Mouse (Mus musculus): ENCODE results near the gene Matk. TPM values are rescaled to one million over a fixed set of nuclear protein-coding genes. Genes with fewer than 3 reads are reported as not detected.

Matk gene
- polyA plus RNA-seq, 1 experiment from 2014 or later, result 0.66 TPM

DNA sequence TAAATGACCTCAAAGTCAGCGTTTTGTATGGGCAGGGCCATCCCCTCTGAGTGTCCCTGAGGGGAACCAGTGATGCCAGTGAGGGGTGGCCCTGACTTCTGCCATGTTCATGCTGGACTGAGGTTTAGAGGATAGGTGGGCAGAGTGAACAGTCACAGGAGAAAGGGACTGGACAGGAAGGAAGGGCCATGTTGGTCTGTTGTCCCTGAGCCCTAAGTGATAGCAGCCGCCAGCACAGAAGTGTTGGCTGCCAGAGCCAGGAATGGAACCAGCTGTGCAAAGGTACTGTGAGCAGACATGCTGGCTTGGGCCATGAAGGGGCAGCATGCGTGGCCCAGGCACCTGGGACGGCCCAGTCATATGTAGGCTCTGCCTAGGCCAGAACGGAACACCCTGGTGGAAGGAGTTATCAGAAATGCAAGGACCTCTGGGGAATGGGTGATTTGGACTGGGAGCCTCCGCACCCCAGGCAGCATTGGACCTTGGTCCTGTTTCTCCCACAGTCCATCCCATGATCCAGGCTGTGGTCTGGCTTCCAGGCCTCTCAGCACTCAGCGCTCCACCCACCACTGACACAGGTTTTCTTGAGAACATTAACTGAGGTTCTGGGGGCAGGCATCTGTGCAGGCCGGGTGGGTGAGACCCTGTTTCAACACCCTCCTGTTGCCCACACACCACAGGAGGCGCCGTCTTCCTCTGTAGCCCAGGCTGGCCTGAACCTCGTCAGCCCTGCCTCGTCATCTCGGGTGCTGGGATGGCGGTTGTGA, 47.0 kb downstream of the Matk start:
- peak; percentile 46; the same call in 1 of the 2 replicates for ATAC-seq
- WGBS, result 66% methylated on average over 14 of the region's 14 CpGs
- peak overlapping the region; percentile 18; the same call in 1 of the 2 replicates for H3K4me2 ChIP-seq (replicated peaks; ENCODE audit: low read depth)
- H3K27ac ChIP-seq (ENCODE audit: low read depth, low read length), result peak overlapping the region; percentile 70
- H3K9me3 ChIP-seq (ENCODE audit: control insufficient read depth), result no peaks in the 10 kb centered on the region
- H3K4me3 ChIP-seq (ENCODE audit: low read depth, low read length), result no peak overlapping the region
- no peaks in the 10 kb centered on the region for H3K27me3 ChIP-seq (replicated peaks; ENCODE audit: control insufficient read depth, insufficient read depth, low read length)
- H3K4me1 ChIP-seq (replicated peaks; ENCODE audit: control insufficient read depth, insufficient read depth, low read length), result peaks cover 33% of the 10 kb centered on the region; the same call in 1 of the 2 replicates
- H3K9ac ChIP-seq (ENCODE audit: low read depth, low read length), result 0 out of 2 replicates have a peak overlapping the region, but pooled peaks have one; percentile 1
- TF ChIP-seq CTCF (IDR thresholded peaks at IDR 0.05; ENCODE audit: low read depth), result 0 out of 2 replicates have a peak, but pooled peaks have one; percentile 14
- H3K36me3 ChIP-seq (ENCODE audit: control insufficient read depth, insufficient read depth), result 0 out of 2 replicates have a peak, but pooled peaks cover 4% of the 10 kb centered on the region

- Histone ChIP-seq H3K27me3 (replicated peaks; ENCODE audit: control insufficient read depth, insufficient read depth, low read length) (no peaks in the 10 kb centered on the region), H3K4me1 (replicated peaks; ENCODE audit: control insufficient read depth, insufficient read depth, low read length) (peaks cover 33% of the 10 kb centered on the region; the same call in 1 of the 2 replicates), H3K27ac (ENCODE audit: low read depth, low read length) (peak overlapping the region; percentile 70), H3K9me3 (ENCODE audit: control insufficient read depth) (no peaks in the 10 kb centered on the region), H3K36me3 (ENCODE audit: control insufficient read depth, insufficient read depth) (0 out of 2 replicates have a peak, but pooled peaks cover 4% of the 10 kb centered on the region), H3K4me3 (ENCODE audit: low read depth, low read length) (no peak overlapping the region), H3K9ac (ENCODE audit: low read depth, low read length) (0 out of 2 replicates have a peak overlapping the region, but pooled peaks have one; percentile 1), H3K4me2 (replicated peaks; ENCODE audit: low read depth) (peak overlapping the region; percentile 18)
- peak; percentile 50 for ATAC-seq
- TF ChIP-seq CTCF (IDR thresholded peaks at IDR 0.05; ENCODE audit: low read depth), result no peak
- 66% methylated on average over 9 of the region's 9 CpGs for WGBS
Measured at GRCm38 (mm10) chr10:81300352-81300907, 47.7 kb downstream of the Matk start.

GRCm38 (mm10) chr10:81301321-81301720, 48.6 kb downstream of the Matk start:
- Histone ChIP-seq H3K9me3 (ENCODE audit: control insufficient read depth) (no peaks in the 10 kb centered on the region), H3K9ac (ENCODE audit: low read depth, low read length) (no peak overlapping the region), H3K4me2 (replicated peaks; ENCODE audit: low read depth) (no peak overlapping the region), H3K27me3 (replicated peaks; ENCODE audit: control insufficient read depth, insufficient read depth, low read length) (no peaks in the 10 kb centered on the region), H3K4me1 (replicated peaks; ENCODE audit: control insufficient read depth, insufficient read depth, low read length) (peaks cover 33% of the 10 kb centered on the region; the same call in 1 of the 2 replicates), H3K36me3 (ENCODE audit: control insufficient read depth, insufficient read depth) (peaks cover 12% of the 10 kb centered on the region), H3K4me3 (ENCODE audit: low read depth, low read length) (no peak overlapping the region), H3K27ac (ENCODE audit: low read depth, low read length) (no peak overlapping the region)
- TF ChIP-seq CTCF (IDR thresholded peaks at IDR 0.05; ENCODE audit: low read depth), result no peak
- ATAC-seq, result no peak
- WGBS, result 76% methylated on average over 9 of the region's 9 CpGs

DNA sequence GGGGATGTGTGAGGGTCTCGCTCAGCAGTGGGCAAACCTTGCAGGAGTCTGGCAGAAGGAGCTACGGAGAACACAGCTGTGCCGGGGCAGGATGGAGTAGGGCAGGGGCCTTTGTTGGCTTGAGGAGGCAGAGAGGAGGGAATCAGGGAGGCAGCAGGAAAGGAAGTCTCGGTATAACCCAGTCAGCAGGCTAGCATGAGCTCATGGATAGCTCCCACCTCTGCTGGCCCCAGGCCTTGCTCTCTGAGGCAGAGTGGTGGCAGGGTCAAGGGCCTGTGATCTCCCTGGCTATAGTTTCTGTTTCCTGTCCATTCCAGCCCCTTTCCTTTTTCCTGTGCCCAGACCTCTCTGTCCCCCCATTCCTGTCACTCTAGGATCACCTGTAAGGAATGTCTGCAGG, 49.6 kb downstream of the Matk start:
- H3K36me3 ChIP-seq (ENCODE audit: control insufficient read depth, insufficient read depth), result peaks cover 21% of the 10 kb centered on the region
- no peak overlapping the region for H3K9ac ChIP-seq (ENCODE audit: low read depth, low read length)
- H3K27ac ChIP-seq (ENCODE audit: low read depth, low read length), result peak overlapping the region; percentile 52; the same call in 1 of the 2 replicates
- no peak for TF ChIP-seq CTCF (IDR thresholded peaks at IDR 0.05; ENCODE audit: low read depth)
- no peak overlapping the region for H3K4me3 ChIP-seq (ENCODE audit: low read depth, low read length)
- H3K27me3 ChIP-seq (replicated peaks; ENCODE audit: control insufficient read depth, insufficient read depth, low read length), result no peaks in the 10 kb centered on the region
- no peak for ATAC-seq
- peaks cover 28% of the 10 kb centered on the region; the same call in 1 of the 2 replicates for H3K4me1 ChIP-seq (replicated peaks; ENCODE audit: control insufficient read depth, insufficient read depth, low read length)
- H3K4me2 ChIP-seq (replicated peaks; ENCODE audit: low read depth), result peak overlapping the region; percentile 48
- 65% methylated on average over 4 of the region's 4 CpGs for WGBS
- H3K9me3 ChIP-seq (ENCODE audit: control insufficient read depth), result no peaks in the 10 kb centered on the region

DNA sequence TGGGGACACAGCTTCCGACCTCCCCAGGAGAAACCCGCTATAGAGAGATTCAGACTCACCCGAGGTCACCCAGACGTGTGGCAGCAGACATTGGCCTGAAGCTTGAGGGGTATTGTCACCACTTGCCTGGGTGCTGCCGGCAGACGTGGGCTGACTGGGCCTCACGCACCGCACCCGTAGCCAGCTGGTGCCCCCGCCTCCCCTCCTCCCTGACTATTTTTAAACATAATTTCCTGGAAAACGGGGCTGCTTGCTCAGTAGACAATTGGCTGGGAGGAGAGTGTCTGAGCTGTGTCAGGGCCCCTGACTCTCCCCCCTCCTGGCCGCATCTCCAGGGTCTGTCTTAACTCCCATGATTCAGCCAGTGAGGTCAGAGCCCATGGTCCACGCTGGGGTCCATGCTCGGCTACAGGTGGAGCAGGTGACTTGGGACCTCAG, 50.1 kb downstream of the Matk start:
- 11% methylated on average over 14 of the region's 14 CpGs for WGBS
- no peak for TF ChIP-seq CTCF (IDR thresholded peaks at IDR 0.05; ENCODE audit: low read depth)
- ATAC-seq, result peak; percentile 12; the same call in 1 of the 2 replicates
- no peaks in the 10 kb centered on the region for H3K27me3 ChIP-seq (replicated peaks; ENCODE audit: control insufficient read depth, insufficient read depth, low read length)
- H3K4me3 ChIP-seq (ENCODE audit: low read depth, low read length), result no peak overlapping the region
- no peaks in the 10 kb centered on the region for H3K9me3 ChIP-seq (ENCODE audit: control insufficient read depth)
- H3K4me1 ChIP-seq (replicated peaks; ENCODE audit: control insufficient read depth, insufficient read depth, low read length), result peaks cover 27% of the 10 kb centered on the region; the same call in 1 of the 2 replicates
- no peak overlapping the region for H3K9ac ChIP-seq (ENCODE audit: low read depth, low read length)
- H3K27ac ChIP-seq (ENCODE audit: low read depth, low read length), result peak overlapping the region; percentile 52
- H3K4me2 ChIP-seq (replicated peaks; ENCODE audit: low read depth), result peak overlapping the region; percentile 48
- peaks cover 26% of the 10 kb centered on the region for H3K36me3 ChIP-seq (ENCODE audit: control insufficient read depth, insufficient read depth)

DNA sequence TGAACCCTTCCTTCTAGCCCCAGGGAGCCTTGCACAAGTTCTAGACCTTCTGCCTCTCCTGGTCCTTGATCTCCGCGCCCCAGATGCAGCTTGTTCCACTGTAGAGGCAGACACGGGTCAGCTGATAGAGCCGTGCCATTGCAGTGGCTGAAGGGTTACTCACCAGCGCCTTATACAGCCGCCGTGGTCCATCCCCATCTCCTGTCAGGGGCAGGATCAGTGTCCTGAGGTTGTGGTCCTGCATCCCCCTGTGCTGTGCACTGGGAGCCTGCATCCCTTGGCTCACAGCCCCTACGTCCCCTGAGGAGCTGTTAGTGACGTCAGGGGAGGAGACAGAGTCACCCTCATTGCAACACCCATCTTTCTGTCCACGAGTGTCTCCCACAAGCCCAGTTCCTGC, 50.5 kb downstream of the Matk start:
- 44% methylated on average over 10 of the region's 10 CpGs for WGBS
- H3K9me3 ChIP-seq (ENCODE audit: control insufficient read depth), result no peaks in the 10 kb centered on the region
- H3K4me1 ChIP-seq (replicated peaks; ENCODE audit: control insufficient read depth, insufficient read depth, low read length), result peaks cover 25% of the 10 kb centered on the region; the same call in 1 of the 2 replicates
- H3K36me3 ChIP-seq (ENCODE audit: control insufficient read depth, insufficient read depth), result peaks cover 31% of the 10 kb centered on the region
- TF ChIP-seq CTCF (IDR thresholded peaks at IDR 0.05; ENCODE audit: low read depth), result no peak
- ATAC-seq, result no peak
- H3K27me3 ChIP-seq (replicated peaks; ENCODE audit: control insufficient read depth, insufficient read depth, low read length), result no peaks in the 10 kb centered on the region
- no peak overlapping the region for H3K4me3 ChIP-seq (ENCODE audit: low read depth, low read length)
- H3K4me2 ChIP-seq (replicated peaks; ENCODE audit: low read depth), result peak overlapping the region; percentile 48
- H3K27ac ChIP-seq (ENCODE audit: low read depth, low read length), result peak overlapping the region; percentile 52; the same call in 1 of the 2 replicates
- H3K9ac ChIP-seq (ENCODE audit: low read depth, low read length), result no peak overlapping the region

All from intestine, postnatal 0 days (tissue).